8 mouse cellular contexts compared by ENCODE assay signal in the genomic region with DNA sequence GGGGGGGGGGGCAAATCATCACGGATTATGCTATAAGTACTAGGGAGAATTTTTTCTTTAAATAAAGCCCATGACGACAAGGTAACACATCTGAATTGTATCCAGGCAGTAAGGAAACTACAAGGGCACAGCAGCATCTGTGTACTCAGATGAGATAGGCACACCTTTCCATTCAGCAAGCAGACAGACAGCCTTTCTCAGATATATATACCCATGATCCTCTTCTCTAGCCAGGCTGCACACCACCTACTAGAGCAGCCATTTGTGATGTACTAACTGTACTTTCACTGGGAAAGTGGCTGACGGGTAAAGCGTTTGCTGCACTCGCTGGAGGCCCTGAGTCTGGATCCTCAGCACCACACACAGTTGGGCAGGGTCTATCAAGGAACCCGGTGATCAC. TPM values are rescaled to one million over a fixed set of nuclear protein-coding genes. Genes with fewer than 3 reads are reported as not detected.
DNase-seq lines count a peak whose midpoint lies in the region; ATAC-seq and TF ChIP-seq lines count a peak whose summit lies in the region.

No protein-coding gene starts in this region.

- H3K79me2 ChIP-seq in heart, adult 2 months (replicated peaks; ENCODE audit: control insufficient read depth, insufficient read depth, low read length): no peaks in the 10 kb centered on the region
- no peaks in the 10 kb centered on the region for H3K79me2 ChIP-seq in myocyte (ENCODE audit: control insufficient read depth, insufficient read depth)

- intact Hi-C loops in heart, adult 2 months (cut with DNase I): no loop called here

- no peak overlapping the region for H3ac ChIP-seq in myocyte (ENCODE audit: control insufficient read depth, insufficient read length)

- H3K4me3 ChIP-seq in heart, embryonic 16.5 days (ENCODE audit: low read length): peak overlapping the region; percentile 25
- H3K4me3 ChIP-seq in heart, adult 2 months: no peak overlapping the region
- no peak overlapping the region for H3K4me3 ChIP-seq in embryonic facial prominence, embryonic 15.5 days (replicated peaks)
- no peak overlapping the region for H3K4me3 ChIP-seq in intestine, postnatal 0 days (ENCODE audit: low read depth, low read length)
- no peak overlapping the region for H3K4me3 ChIP-seq in myocyte

- WGBS in heart, embryonic 16.5 days: 53% methylated on average over 6 of the region's 6 CpGs
- WGBS in heart, adult 2 months: 61% methylated on average over 6 of the region's 6 CpGs
- WGBS in embryonic facial prominence, embryonic 15.5 days: 49% methylated on average over 6 of the region's 6 CpGs
- 50% methylated on average over 6 of the region's 6 CpGs for WGBS in intestine, postnatal 0 days

- DNase-seq in heart, adult 2 months: no peak
- no peak for DNase-seq in layer of hippocampus, adult 9-11 months
- no peak for DNase-seq in thymus, postnatal 10 days (ENCODE audit: low spot score in 2 of 2)

- no peak overlapping the region for H3K9ac ChIP-seq in heart, embryonic 16.5 days (ENCODE audit: low read length)
- H3K9ac ChIP-seq in heart, adult 2 months (ENCODE audit: low read depth, low read length): no peak overlapping the region
- no peak overlapping the region for H3K9ac ChIP-seq in embryonic facial prominence, embryonic 15.5 days
- no peak overlapping the region for H3K9ac ChIP-seq in intestine, postnatal 0 days (ENCODE audit: low read depth, low read length)

- 0 out of 2 replicates have a peak, but pooled peaks have one; percentile 4 for ATAC-seq in heart, embryonic 16.5 days (replicated peaks; ENCODE audit: extremely low read depth, insufficient read depth, low FRiP score)
- no peak for ATAC-seq in embryonic facial prominence, embryonic 15.5 days (ENCODE audit: insufficient number of reproducible peaks, low FRiP score, low TSS enrichment, low read depth)
- 0 out of 2 replicates have a peak, but pooled peaks have one; percentile 19 for ATAC-seq in intestine, postnatal 0 days
- ATAC-seq in CD4-positive, CD25-positive, alpha-beta regulatory T cell, adult 4 months: no peak

- no peaks in the 10 kb centered on the region for H3K36me3 ChIP-seq in heart, embryonic 16.5 days (ENCODE audit: control insufficient read depth, insufficient read depth)
- H3K36me3 ChIP-seq in heart, adult 2 months (ENCODE audit: control insufficient read depth, insufficient read depth, low read length): no peaks in the 10 kb centered on the region
- H3K36me3 ChIP-seq in embryonic facial prominence, embryonic 15.5 days: no peaks in the 10 kb centered on the region
- no peaks in the 10 kb centered on the region; the same call in 1 of the 2 replicates for H3K36me3 ChIP-seq in intestine, postnatal 0 days (ENCODE audit: control insufficient read depth, insufficient read depth)
- H3K36me3 ChIP-seq in myocyte (ENCODE audit: control insufficient read depth, insufficient read depth): no peaks in the 10 kb centered on the region

- peaks cover 5% of the 10 kb centered on the region; the same call in 1 of the 2 replicates for H3K4me1 ChIP-seq in heart, embryonic 16.5 days (ENCODE audit: control insufficient read depth, insufficient read depth, low read length)
- H3K4me1 ChIP-seq in heart, adult 2 months (ENCODE audit: control insufficient read depth, insufficient read depth, low read length): no peaks in the 10 kb centered on the region
- H3K4me1 ChIP-seq in embryonic facial prominence, embryonic 15.5 days: peaks cover 18% of the 10 kb centered on the region
- no peaks in the 10 kb centered on the region for H3K4me1 ChIP-seq in intestine, postnatal 0 days (replicated peaks; ENCODE audit: control insufficient read depth, insufficient read depth, low read length)

- H3K27ac ChIP-seq in heart, embryonic 16.5 days (ENCODE audit: low read length): no peak overlapping the region; the same call in 1 of the 2 replicates
- H3K27ac ChIP-seq in heart, adult 2 months: no peak overlapping the region
- H3K27ac ChIP-seq in embryonic facial prominence, embryonic 15.5 days (replicated peaks): no peak overlapping the region
- no peak overlapping the region for H3K27ac ChIP-seq in intestine, postnatal 0 days (ENCODE audit: low read depth, low read length)

- peak overlapping the region; percentile 58 for H3K4me2 ChIP-seq in heart, embryonic 16.5 days (ENCODE audit: low read depth, low read length)
- H3K4me2 ChIP-seq in embryonic facial prominence, embryonic 15.5 days (replicated peaks): peak overlapping the region; percentile 26; the same call in 1 of the 2 replicates
- peak overlapping the region; percentile 56 for H3K4me2 ChIP-seq in intestine, postnatal 0 days (replicated peaks; ENCODE audit: low read depth)
- peak overlapping the region; percentile 75 for H3K4me2 ChIP-seq in myocyte (ENCODE audit: low read depth)

- TF ChIP-seq CTCF in heart, adult 2 months (IDR thresholded peaks at IDR 0.05): no peak
- TF ChIP-seq CTCF in intestine, postnatal 0 days (IDR thresholded peaks at IDR 0.05; ENCODE audit: low read depth): no peak

- H3K27me3 ChIP-seq in heart, embryonic 16.5 days (ENCODE audit: control insufficient read depth, insufficient read depth, low read length): no peaks in the 10 kb centered on the region
- H3K27me3 ChIP-seq in heart, adult 2 months (ENCODE audit: control insufficient read depth, insufficient read depth, low read length): no peaks in the 10 kb centered on the region
- H3K27me3 ChIP-seq in embryonic facial prominence, embryonic 15.5 days: no peaks in the 10 kb centered on the region
- no peaks in the 10 kb centered on the region for H3K27me3 ChIP-seq in intestine, postnatal 0 days (replicated peaks; ENCODE audit: control insufficient read depth, insufficient read depth, low read length)
- no peaks in the 10 kb centered on the region for H3K27me3 ChIP-seq in myocyte (ENCODE audit: control insufficient read depth, insufficient read depth, insufficient read length)

- TF ChIP-seq EP300 in heart, adult 2 months (IDR thresholded peaks at IDR 0.05; ENCODE audit: insufficient read depth, low read depth, low read length): no peak

- H3K9me3 ChIP-seq in heart, embryonic 16.5 days (replicated peaks; ENCODE audit: control insufficient read depth, low read length): no peaks in the 10 kb centered on the region
- no peaks in the 10 kb centered on the region for H3K9me3 ChIP-seq in embryonic facial prominence, embryonic 15.5 days (replicated peaks)
- no peaks in the 10 kb centered on the region for H3K9me3 ChIP-seq in intestine, postnatal 0 days (ENCODE audit: control insufficient read depth)

- TF ChIP-seq POLR2A in heart, adult 2 months (IDR thresholded peaks at IDR 0.05; ENCODE audit: insufficient read depth, low read depth, low read length): no peak
- TF ChIP-seq POLR2A in myocyte (IDR thresholded peaks at IDR 0.05; ENCODE audit: insufficient read length, low read depth): no peak

TF ChIP-seq in myocyte, 11 proteins besides CTCF, POLR2A, EP300 and RAD21:
- TF ChIP-seq MYOG (IDR thresholded peaks at IDR 0.05; ENCODE audit: control insufficient read depth in 1 of 3, insufficient read depth in 1 of 3, insufficient read length in 2 of 3, low read depth in 2 of 3): no peak
- no peak for TF ChIP-seq POLR2AphosphoS2 (IDR thresholded peaks at IDR 0.05; ENCODE audit: insufficient read length, low read depth)
- no peak for TF ChIP-seq REST (IDR thresholded peaks at IDR 0.05; ENCODE audit: insufficient read depth, insufficient read length)
- no peak for TF ChIP-seq CEBPB (IDR thresholded peaks at IDR 0.05; ENCODE audit: insufficient read depth, poor library complexity, severe bottlenecking)

RNA-seq across cellular contexts. Expression of gene Mreg, which starts 28.6 kb away (rescaled TPM):
- polyA plus RNA-seq in heart, embryonic 16.5 days (2015; fragmentation: Nextera tagmentation; extraction: Ambion mirVana): 9.5 and 18.8 TPM in 2 replicates
- 10 to 100 TPM; 31.1 to 34.8 TPM for total RNA-seq in heart, adult 2 months (2021)
- 14.9 and 18.3 TPM in 2 replicates for polyA plus RNA-seq in heart, adult 2 months (2012; rRNA removed)
- polyA plus RNA-seq in embryonic facial prominence, embryonic 15.5 days (2015; fragmentation: Nextera tagmentation; extraction: Ambion mirVana): 9.8 and 10.4 TPM in 2 replicates
- polyA plus RNA-seq in intestine, postnatal 0 days (2015; fragmentation: Nextera tagmentation; extraction: Ambion mirVana): 26.6 and 37.7 TPM in 2 replicates
- 2.0 TPM for polyA plus RNA-seq in myocyte (2012; fragmentation: generic; extraction: Trizol)
- under 1 TPM in 1 of 2 experiments, not detected in 1; 0.13 TPM for polyA plus RNA-seq in CD4-positive, CD25-positive, alpha-beta regulatory T cell, adult 4 months (2017; shearing (Covaris generic))

Comparison
In these comparisons a context has a peak if more than half of its experiments do, and no peak if none do; other contexts are left out.
1. ATAC-seq: peak in heart, embryonic 16.5 days (single experiment) and intestine, postnatal 0 days (single experiment); none in embryonic facial prominence, embryonic 15.5 days (single experiment) and CD4-positive, CD25-positive, alpha-beta regulatory T cell, adult 4 months (single experiment).
2. Peak in every context shown above with its lines, with median percentiles within 50 percentile points of each other: H3K4me2 ChIP-seq.